Comparison of ENCODE assay signal across 9 mouse cellular contexts in genomic region chr17:48280943-48281738, GRCm38 (mm10). TPM values are rescaled to one million over a fixed set of nuclear protein-coding genes. Genes with fewer than 3 reads are reported as not detected.
DNase-seq lines count a peak whose midpoint lies in the region; ATAC-seq and TF ChIP-seq lines count a peak whose summit lies in the region.
"Had no signal": no experiment of that assay in that cellular context is flagged by ENCODE, and none has a peak within 500 bp of the region (broad histone marks: within the 10 kb centered on the region; RNA-seq: fewer than 3 reads in every experiment).

No protein-coding gene starts in this region.

- no peak for TF ChIP-seq CTCF in heart, adult 2 months (IDR thresholded peaks at IDR 0.05)
- no peak for TF ChIP-seq CTCF in kidney, adult 2 months (conservative IDR thresholded peaks at IDR 0.05; ENCODE audit: insufficient read depth, insufficient read length, low read depth, low read length)

- intact Hi-C loops in heart, adult 2 months (cut with DNase I), result no loop called here

- no peak overlapping the region for H3K27ac ChIP-seq in heart, embryonic 12.5 days (ENCODE audit: poor library complexity, severe bottlenecking)
- no peak overlapping the region for H3K27ac ChIP-seq in heart, adult 2 months
- no peak overlapping the region for H3K27ac ChIP-seq in hindbrain, embryonic 15.5 days (replicated peaks)
- H3K27ac ChIP-seq in midbrain, embryonic 12.5 days (replicated peaks), result no peak overlapping the region
- H3K27ac ChIP-seq in kidney, adult 2 months (ENCODE audit: insufficient read depth, low read depth, low read length), result no peak overlapping the region

- no peak for TF ChIP-seq EP300 in heart, adult 2 months (IDR thresholded peaks at IDR 0.05; ENCODE audit: insufficient read depth, low read depth, low read length)

- no peak for DNase-seq in heart, adult 2 months
- DNase-seq in T-cell, adult 2 months (ENCODE audit: low spot score), result peak; percentile 10
- no peak for DNase-seq in right cerebral cortex, adult 2 months (ENCODE audit: low spot score in 2 of 2)
- no peak for DNase-seq in layer of hippocampus, adult 8-10 months (ENCODE audit: low spot score in 2 of 2)
- DNase-seq in kidney, adult 2 months, result no peak

- H3K27me3 ChIP-seq in heart, embryonic 12.5 days (replicated peaks), result no peaks in the 10 kb centered on the region
- H3K27me3 ChIP-seq in heart, adult 2 months (ENCODE audit: control insufficient read depth, insufficient read depth, low read length), result no peaks in the 10 kb centered on the region
- H3K27me3 ChIP-seq in hindbrain, embryonic 15.5 days, result no peaks in the 10 kb centered on the region
- no peaks in the 10 kb centered on the region for H3K27me3 ChIP-seq in midbrain, embryonic 12.5 days
- H3K27me3 ChIP-seq in kidney, adult 2 months (replicated peaks; ENCODE audit: control insufficient read depth, insufficient read depth, low read length), result no peaks in the 10 kb centered on the region

- H3K36me3 ChIP-seq in heart, embryonic 12.5 days, result no peaks in the 10 kb centered on the region
- no peaks in the 10 kb centered on the region for H3K36me3 ChIP-seq in heart, adult 2 months (ENCODE audit: control insufficient read depth, insufficient read depth, low read length)
- H3K36me3 ChIP-seq in hindbrain, embryonic 15.5 days, result no peaks in the 10 kb centered on the region
- H3K36me3 ChIP-seq in midbrain, embryonic 12.5 days, result no peaks in the 10 kb centered on the region
- no peaks in the 10 kb centered on the region for H3K36me3 ChIP-seq in kidney, adult 2 months (ENCODE audit: control insufficient read depth, insufficient read depth, low read length)

- H3K79me2 ChIP-seq in heart, adult 2 months (replicated peaks; ENCODE audit: control insufficient read depth, insufficient read depth, low read length), result no peaks in the 10 kb centered on the region

- H3K4me2 ChIP-seq in heart, embryonic 12.5 days, result peak overlapping the region; percentile 66
- H3K4me2 ChIP-seq in hindbrain, embryonic 15.5 days, result peak overlapping the region; percentile 54
- H3K4me2 ChIP-seq in midbrain, embryonic 12.5 days (replicated peaks), result peak overlapping the region; percentile 56

- TF ChIP-seq POLR2A in heart, adult 2 months (IDR thresholded peaks at IDR 0.05; ENCODE audit: insufficient read depth, low read depth, low read length), result no peak
- TF ChIP-seq POLR2A in kidney, adult 2 months (IDR thresholded peaks at IDR 0.05; ENCODE audit: low read depth, low read length), result no peak

- ATAC-seq in heart, embryonic 12.5 days (ENCODE audit: insufficient number of reproducible peaks, low FRiP score), result peak; percentile 48; the same call in 1 of the 2 replicates
- peak; percentile 51; the same call in 1 of the 2 replicates for ATAC-seq in hindbrain, embryonic 15.5 days (ENCODE audit: low FRiP score, low read depth)
- ATAC-seq in midbrain, embryonic 12.5 days (ENCODE audit: low FRiP score, low read depth), result peak; percentile 72

- WGBS in heart, embryonic 12.5 days, result 33% methylated on average over 18 of the region's 18 CpGs
- 30% methylated on average over 18 of the region's 18 CpGs for WGBS in heart, adult 2 months
- 36% methylated on average over 18 of the region's 18 CpGs for WGBS in hindbrain, embryonic 15.5 days
- WGBS in midbrain, embryonic 12.5 days, result 32% methylated on average over 18 of the region's 18 CpGs
- WGBS in kidney, adult 2 months, result 41% methylated on average over 18 of the region's 18 CpGs

- no peaks in the 10 kb centered on the region for H3K9me3 ChIP-seq in heart, embryonic 12.5 days (replicated peaks)
- H3K9me3 ChIP-seq in hindbrain, embryonic 15.5 days, result no peaks in the 10 kb centered on the region
- no peaks in the 10 kb centered on the region for H3K9me3 ChIP-seq in midbrain, embryonic 12.5 days

- H3K9ac ChIP-seq in heart, embryonic 12.5 days, result peak overlapping the region; percentile 54; the same call in 1 of the 2 replicates
- no peak overlapping the region for H3K9ac ChIP-seq in heart, adult 2 months (ENCODE audit: low read depth, low read length)
- H3K9ac ChIP-seq in hindbrain, embryonic 15.5 days, result 0 out of 2 replicates have a peak overlapping the region, but pooled peaks have one; percentile 3
- H3K9ac ChIP-seq in midbrain, embryonic 12.5 days (replicated peaks), result peak overlapping the region; percentile 55

- peak overlapping the region; percentile 32 for H3K4me3 ChIP-seq in heart, embryonic 12.5 days
- no peak overlapping the region for H3K4me3 ChIP-seq in heart, adult 2 months
- peak overlapping the region; percentile 22 for H3K4me3 ChIP-seq in hindbrain, embryonic 15.5 days
- H3K4me3 ChIP-seq in midbrain, embryonic 12.5 days, result peak overlapping the region; percentile 35
- no peak overlapping the region for H3K4me3 ChIP-seq in kidney, adult 2 months (ENCODE audit: insufficient read depth, low read depth, low read length)

- H3K4me1 ChIP-seq in heart, embryonic 12.5 days (replicated peaks), result peaks cover 2% of the 10 kb centered on the region; the same call in 1 of the 2 replicates
- no peaks in the 10 kb centered on the region for H3K4me1 ChIP-seq in heart, adult 2 months (ENCODE audit: control insufficient read depth, insufficient read depth, low read length)
- H3K4me1 ChIP-seq in hindbrain, embryonic 15.5 days (replicated peaks), result peaks cover 12% of the 10 kb centered on the region
- peaks cover 12% of the 10 kb centered on the region; the same call in 1 of the 2 replicates for H3K4me1 ChIP-seq in midbrain, embryonic 12.5 days
- H3K4me1 ChIP-seq in kidney, adult 2 months (ENCODE audit: control insufficient read depth, insufficient read depth, low read length), result no peaks in the 10 kb centered on the region

RNA-seq across cellular contexts. Expression of gene Treml4, which starts 17.0 kb away (rescaled TPM):
- 0.39 and 0.74 TPM in 2 replicates for polyA plus RNA-seq in heart, embryonic 12.5 days (2016; fragmentation: Nextera tagmentation; extraction: Ambion mirVana)
- total RNA-seq in heart, adult 2 months (2021), result under 1 TPM in 1 of 2 experiments, not detected in 1; 0.31 TPM
- 0.76 and 1.9 TPM in 2 replicates for polyA plus RNA-seq in heart, adult 2 months (2012; rRNA removed)
- 0.30 and 1.1 TPM in 2 replicates for polyA plus RNA-seq in hindbrain, embryonic 15.5 days (2015; fragmentation: Nextera tagmentation; extraction: Ambion mirVana)
- polyA plus RNA-seq in midbrain, embryonic 12.5 days (2016; fragmentation: Nextera tagmentation; extraction: Ambion mirVana), result 0.10 TPM in 1 of 2 replicates, not detected in the other
- not detected for total RNA-seq in layer of hippocampus, adult 8-10 months (2022)
- polyA plus RNA-seq in kidney, adult 2 months (2012; rRNA removed), result 0.91 and 0.92 TPM in 2 replicates

RNA-seq across cellular contexts. Expression of gene Treml2, which starts 18.2 kb away (rescaled TPM):
- 0.82 and 0.97 TPM in 2 replicates for polyA plus RNA-seq in heart, embryonic 12.5 days (2016; fragmentation: Nextera tagmentation; extraction: Ambion mirVana)
- 1 to 10 TPM in 1 of 2 experiments, under 1 TPM in 1; 0.91 to 3.1 TPM for total RNA-seq in heart, adult 2 months (2021)
- polyA plus RNA-seq in heart, adult 2 months (2012; rRNA removed), result 1.5 and 2.4 TPM in 2 replicates
- 0.13 and 0.21 TPM in 2 replicates for polyA plus RNA-seq in hindbrain, embryonic 15.5 days (2015; fragmentation: Nextera tagmentation; extraction: Ambion mirVana)
- polyA plus RNA-seq in midbrain, embryonic 12.5 days (2016; fragmentation: Nextera tagmentation; extraction: Ambion mirVana), result 0.17 and 0.26 TPM in 2 replicates
- 1 to 10 TPM in 2 of 4 experiments, under 1 TPM in 2; 0.14 to 2.8 (median 1.5) TPM for total RNA-seq in layer of hippocampus, adult 8-10 months (2022)
- 0.07 and 3.1 TPM in 2 replicates for polyA plus RNA-seq in kidney, adult 2 months (2012; rRNA removed)

RNA-seq across cellular contexts. Expression of gene Trem3, which starts 33.6 kb away (rescaled TPM):
- polyA plus RNA-seq in heart, embryonic 12.5 days (2016; fragmentation: Nextera tagmentation; extraction: Ambion mirVana), result not detected in 2 replicates
- total RNA-seq in heart, adult 2 months (2021), result under 1 TPM in 1 of 2 experiments, not detected in 1; 0.26 TPM
- polyA plus RNA-seq in heart, adult 2 months (2012; rRNA removed), result 0.23 TPM in 1 of 2 replicates, not detected in the other
- polyA plus RNA-seq in hindbrain, embryonic 15.5 days (2015; fragmentation: Nextera tagmentation; extraction: Ambion mirVana), result not detected in 2 replicates
- polyA plus RNA-seq in midbrain, embryonic 12.5 days (2016; fragmentation: Nextera tagmentation; extraction: Ambion mirVana), result not detected in 2 replicates
- total RNA-seq in layer of hippocampus, adult 8-10 months (2022), result not detected
- 0.11 and 0.19 TPM in 2 replicates for polyA plus RNA-seq in kidney, adult 2 months (2012; rRNA removed)

RNA-seq across cellular contexts. Expression of gene B430306N03Rik, which starts 34.8 kb away (rescaled TPM):
- polyA plus RNA-seq in heart, embryonic 12.5 days (2016; fragmentation: Nextera tagmentation; extraction: Ambion mirVana), result 0.13 and 0.15 TPM in 2 replicates
- under 1 TPM; 0.14 to 0.57 TPM for total RNA-seq in heart, adult 2 months (2021)
- polyA plus RNA-seq in heart, adult 2 months (2012; rRNA removed), result 0.35 and 0.55 TPM in 2 replicates
- 0.05 and 0.24 TPM in 2 replicates for polyA plus RNA-seq in hindbrain, embryonic 15.5 days (2015; fragmentation: Nextera tagmentation; extraction: Ambion mirVana)
- 0.17 and 0.22 TPM in 2 replicates for polyA plus RNA-seq in midbrain, embryonic 12.5 days (2016; fragmentation: Nextera tagmentation; extraction: Ambion mirVana)
- total RNA-seq in layer of hippocampus, adult 8-10 months (2022), result under 1 TPM in 3 of 4 experiments, not detected in 1; 0.21 to 0.64 (median 0.43) TPM
- polyA plus RNA-seq in kidney, adult 2 months (2012; rRNA removed), result 0.08 and 0.45 TPM in 2 replicates

RNA-seq across cellular contexts. Expression of gene Trem1, which starts 48.6 kb away (rescaled TPM):
- 0.08 and 0.22 TPM in 2 replicates for polyA plus RNA-seq in heart, embryonic 12.5 days (2016; fragmentation: Nextera tagmentation; extraction: Ambion mirVana)
- under 1 TPM in 1 of 2 experiments, not detected in 1; 0.10 TPM for total RNA-seq in heart, adult 2 months (2021)
- polyA plus RNA-seq in heart, adult 2 months (2012; rRNA removed), result 0.09 and 0.10 TPM in 2 replicates
- not detected in 2 replicates for polyA plus RNA-seq in hindbrain, embryonic 15.5 days (2015; fragmentation: Nextera tagmentation; extraction: Ambion mirVana)
- polyA plus RNA-seq in midbrain, embryonic 12.5 days (2016; fragmentation: Nextera tagmentation; extraction: Ambion mirVana), result 0.08 and 0.11 TPM in 2 replicates
- not detected for total RNA-seq in layer of hippocampus, adult 8-10 months (2022)
- polyA plus RNA-seq in kidney, adult 2 months (2012; rRNA removed), result 0.03 TPM in 2 replicates
- polyA plus RNA-seq: cortical plate, adult 2 months had no signal

Comparison
In these comparisons a context has a peak if more than half of its experiments do, and no peak if none do; other contexts are left out.
1. H3K4me3 ChIP-seq: peak in heart, embryonic 12.5 days (single experiment), hindbrain, embryonic 15.5 days (single experiment) and midbrain, embryonic 12.5 days (single experiment); none in heart, adult 2 months (single experiment) and kidney, adult 2 months (single experiment).
2. Peak in every context shown above with its lines, with median percentiles within 50 percentile points of each other: ATAC-seq and H3K4me2 ChIP-seq.